Mouse (Mus musculus): ENCODE data around the gene Spef1. TPM values are rescaled to one million over a fixed set of nuclear protein-coding genes. Genes with fewer than 3 reads are reported as not detected.
A peak's percentile ranks its signal among the peaks of the same experiment; 100 is the strongest.

Gene Spef1
- total RNA-seq, 2 experiments from 2014 or later, result 8.5 to 8.9 TPM

GRCm38 (mm10) chr2:131176491-131176890 lies 10.6 kb downstream of the Spef1 start:
- TF ChIP-seq CTCF (conservative IDR thresholded peaks at IDR 0.05), result no peak
- DNase-seq (ENCODE audit: low spot score in 2 of 2), result no peak
- Histone ChIP-seq H3K4me3 (no peak overlapping the region), H3K27ac (no peak overlapping the region)

- no peak for TF ChIP-seq CTCF (conservative IDR thresholded peaks at IDR 0.05)
- Histone ChIP-seq H3K27ac (no peak overlapping the region), H3K4me3 (no peak overlapping the region)
- DNase-seq (ENCODE audit: low spot score in 2 of 2), result no peak
Observed at GRCm38 (mm10) chr2:131175945-131176309, 11.2 kb downstream of the Spef1 start.

GRCm38 (mm10) chr2:131175286-131175944 lies 11.7 kb downstream of the Spef1 start:
- H3K4me3 ChIP-seq, result no peak overlapping the region
- no peak for DNase-seq (ENCODE audit: low spot score in 2 of 2)
- TF ChIP-seq CTCF (conservative IDR thresholded peaks at IDR 0.05), result no peak
- H3K27ac ChIP-seq, result 0 out of 2 replicates have a peak overlapping the region, but pooled peaks have one; percentile 43

GRCm38 (mm10) chr2:131174700-131175099 lies 12.4 kb downstream of the Spef1 start:
- DNase-seq (ENCODE audit: low spot score in 2 of 2), result peak; percentile 73 to 79
- Histone ChIP-seq H3K27ac (peak overlapping the region; percentile 43; the same call in 1 of the 2 replicates), H3K4me3 (peak overlapping the region; percentile 62)
- TF ChIP-seq CTCF (conservative IDR thresholded peaks at IDR 0.05), result no peak

GRCm38 (mm10) chr2:131172322-131172721 lies 14.8 kb downstream of the Spef1 start:
- H3K27ac ChIP-seq, result no peak overlapping the region
- H3K4me3 ChIP-seq, result no peak overlapping the region
- no peak for TF ChIP-seq CTCF (conservative IDR thresholded peaks at IDR 0.05)
- no peak for DNase-seq (ENCODE audit: low spot score in 2 of 2)

GRCm38 (mm10) chr2:131171401-131172104 lies 15.5 kb downstream of the Spef1 start:
- Histone ChIP-seq H3K4me3 (peak overlapping the region; percentile 53), H3K27ac (peak overlapping the region; percentile 82)
- peak; percentile 80 to 81 for DNase-seq (ENCODE audit: low spot score in 2 of 2)
- TF ChIP-seq CTCF (conservative IDR thresholded peaks at IDR 0.05), result peak; percentile 67

GRCm38 (mm10) chr2:131170936-131171335 lies 16.1 kb downstream of the Spef1 start:
- Histone ChIP-seq H3K4me3 (peak overlapping the region; percentile 53), H3K27ac (peak overlapping the region; percentile 82)
- DNase-seq (ENCODE audit: low spot score in 2 of 2), result no peak
- no peak for TF ChIP-seq CTCF (conservative IDR thresholded peaks at IDR 0.05)

- no peak overlapping the region for H3K4me3 ChIP-seq
- DNase-seq (ENCODE audit: low spot score in 2 of 2), result no peak
- H3K27ac ChIP-seq, result peak overlapping the region; percentile 6; the same call in 1 of the 2 replicates
- TF ChIP-seq CTCF (conservative IDR thresholded peaks at IDR 0.05), result no peak
Observed at GRCm38 (mm10) chr2:131168914-131169313, 18.2 kb downstream of the Spef1 start.

GRCm38 (mm10) chr2:131167984-131168383 lies 19.1 kb downstream of the Spef1 start:
- no peak for DNase-seq (ENCODE audit: low spot score in 2 of 2)
- no peak for TF ChIP-seq CTCF (conservative IDR thresholded peaks at IDR 0.05)
- no peak overlapping the region for H3K27ac ChIP-seq
- no peak overlapping the region for H3K4me3 ChIP-seq

- no peak overlapping the region for H3K4me3 ChIP-seq
- no peak overlapping the region for H3K27ac ChIP-seq
- DNase-seq (ENCODE audit: low spot score in 2 of 2), result no peak
- TF ChIP-seq CTCF (conservative IDR thresholded peaks at IDR 0.05), result no peak
Observed at GRCm38 (mm10) chr2:131166172-131166571, 20.9 kb downstream of the Spef1 start.

- DNase-seq (ENCODE audit: low spot score in 2 of 2), result no peak
- no peak for TF ChIP-seq CTCF (conservative IDR thresholded peaks at IDR 0.05)
- peak overlapping the region; percentile 51 for H3K27ac ChIP-seq
- H3K4me3 ChIP-seq, result no peak overlapping the region
Observed at GRCm38 (mm10) chr2:131163924-131164323, 23.2 kb downstream of the Spef1 start.

- peak overlapping the region; percentile 84 for H3K4me3 ChIP-seq
- DNase-seq (ENCODE audit: low spot score in 2 of 2), result no peak
- TF ChIP-seq CTCF (conservative IDR thresholded peaks at IDR 0.05), result peak; percentile 66
- peak overlapping the region; percentile 96 for H3K27ac ChIP-seq
Observed at GRCm38 (mm10) chr2:131160671-131161111, 26.4 kb downstream of the Spef1 start.

GRCm38 (mm10) chr2:131159938-131160581 lies 27.0 kb downstream of the Spef1 start, which contains the start of gene 1700037H04Rik:
1700037H04Rik (minus strand) TSS chr2:131160081.
- peak within 1 kb of the TSS; percentile 96 for H3K27ac ChIP-seq
- DNase-seq (ENCODE audit: low spot score in 2 of 2), result peak; percentile 93 to 97
- no peak for TF ChIP-seq CTCF (conservative IDR thresholded peaks at IDR 0.05)
- H3K4me3 ChIP-seq, result peak within 1 kb of the TSS; percentile 84

Measured in layer of hippocampus, adult 2 months (tissue).